Mouse (Mus musculus) thymus, postnatal 36 days (tissue): Measurements from ENCODE around the gene Lgals3bp.

Source experiments
- DNase-seq, 2 experiments: peaks; one replicate each; pipeline ENCODE4 v3.0.0; 2022; ENCODE audit warnings: mixed read lengths in 2 of 2

The Lgals3bp gene

GRCm38 (mm10) chr11:118423266-118423971 is 21.5 kb upstream of the Lgals3bp start:
- peak; percentile 63 to 75 for DNase-seq

- no peak for DNase-seq
These were observed 18.4 kb upstream of the Lgals3bp start for GRCm38 (mm10) chr11:118420261-118420660.

GRCm38 (mm10) chr11:118418834-118419504 is 17.1 kb upstream of the Lgals3bp start, which contains the start of gene Cant1:
Cant1 (minus strand) TSS chr11:118419086.
- DNase-seq: peak; percentile 97 to 99

- DNase-seq: no peak
These were observed 16.5 kb upstream of the Lgals3bp start for GRCm38 (mm10) chr11:118418442-118418833.

- DNase-seq: no peak
These were observed 15.6 kb upstream of the Lgals3bp start for GRCm38 (mm10) chr11:118417496-118417895.

GRCm38 (mm10) chr11:118416046-118416445 is 14.2 kb upstream of the Lgals3bp start:
- DNase-seq: no peak

GRCm38 (mm10) chr11:118415630-118416029 is 13.7 kb upstream of the Lgals3bp start:
- DNase-seq: no peak

- DNase-seq: no peak
These were observed 12.4 kb upstream of the Lgals3bp start for GRCm38 (mm10) chr11:118414270-118414669.

- DNase-seq: no peak
These were observed 11.2 kb upstream of the Lgals3bp start for GRCm38 (mm10) chr11:118413055-118413454.

- no peak for DNase-seq
These were observed 10.7 kb upstream of the Lgals3bp start for GRCm38 (mm10) chr11:118412601-118413000.

GRCm38 (mm10) chr11:118411271-118411670 is 9.4 kb upstream of the Lgals3bp start:
- DNase-seq: no peak

- DNase-seq: no peak
These were observed 8.6 kb upstream of the Lgals3bp start for GRCm38 (mm10) chr11:118410479-118410878.

- no peak for DNase-seq
These were observed 8.2 kb upstream of the Lgals3bp start for GRCm38 (mm10) chr11:118410073-118410444.

GRCm38 (mm10) chr11:118409106-118410072 is 7.5 kb upstream of the Lgals3bp start:
- DNase-seq: no peak

GRCm38 (mm10) chr11:118408051-118408740 is 6.3 kb upstream of the Lgals3bp start:
- peak in 1 of 2 experiments; percentile 11 for DNase-seq

GRCm38 (mm10) chr11:118407318-118407910 is 5.5 kb upstream of the Lgals3bp start:
- peak; percentile 60 to 62 for DNase-seq

- peak in 1 of 2 experiments; percentile 7 for DNase-seq
These were observed 4.6 kb upstream of the Lgals3bp start for GRCm38 (mm10) chr11:118406521-118406920.

- peak in 1 of 2 experiments; percentile 6 for DNase-seq
These were observed 3.4 kb upstream of the Lgals3bp start for GRCm38 (mm10) chr11:118405311-118405710.

GRCm38 (mm10) chr11:118403951-118404899 is 2.3 kb upstream of the Lgals3bp start:
- peak in 1 of 2 experiments; percentile 13 for DNase-seq

GRCm38 (mm10) chr11:118403183-118403582 is 1.3 kb upstream of the Lgals3bp start:
- DNase-seq: no peak

- DNase-seq: peak in 1 of 2 experiments; percentile 36
These were observed 697 bp downstream of the Lgals3bp start for GRCm38 (mm10) chr11:118401195-118401594.
